Mouse (Mus musculus) ES-Bruce4 (cell line): ENCODE data around the gene Henmt1.

Experiments used
- CTCF ChIP-seq: IDR thresholded peaks from one replicate; pipeline ENCODE4 v1.8.1; 2011; ENCODE audit warnings: low read depth, low read length
- EP300 ChIP-seq: IDR thresholded peaks from 2 replicates; pipeline ENCODE4 v1.6.1; 2011; ENCODE audit warnings: low read depth, low read length; ENCODE audit not compliant: insufficient read depth
- POLR2A ChIP-seq: IDR thresholded peaks from one replicate; pipeline ENCODE4 v1.8.1; 2011; ENCODE audit warnings: low read length; ENCODE audit not compliant: insufficient read depth

DNA sequence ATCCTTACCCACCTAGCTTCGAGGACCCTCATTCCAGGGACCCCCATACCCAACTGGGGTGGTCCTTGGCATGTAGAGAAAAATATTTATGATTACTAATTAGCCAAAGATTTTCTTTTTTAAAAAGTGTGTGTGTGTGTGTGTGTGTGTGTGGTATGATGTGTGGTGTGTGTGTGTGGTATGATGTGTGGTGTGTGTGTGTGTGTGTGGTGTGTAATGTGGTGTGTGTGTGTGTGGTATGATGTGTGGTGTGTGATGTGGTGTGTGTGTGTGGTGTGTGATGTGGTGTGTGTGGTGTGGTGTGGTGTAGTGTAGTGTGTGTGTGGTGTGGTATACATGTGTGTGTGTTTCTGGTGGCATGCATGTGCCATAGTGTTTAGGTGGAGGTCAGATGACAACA is 47.6 kb upstream of the Henmt1 start:
- TF ChIP-seq CTCF = no peak
- no peak for TF ChIP-seq EP300
- no peak for TF ChIP-seq POLR2A
